Mouse (Mus musculus): ENCODE data around the gene Kcnq1.

DNA sequence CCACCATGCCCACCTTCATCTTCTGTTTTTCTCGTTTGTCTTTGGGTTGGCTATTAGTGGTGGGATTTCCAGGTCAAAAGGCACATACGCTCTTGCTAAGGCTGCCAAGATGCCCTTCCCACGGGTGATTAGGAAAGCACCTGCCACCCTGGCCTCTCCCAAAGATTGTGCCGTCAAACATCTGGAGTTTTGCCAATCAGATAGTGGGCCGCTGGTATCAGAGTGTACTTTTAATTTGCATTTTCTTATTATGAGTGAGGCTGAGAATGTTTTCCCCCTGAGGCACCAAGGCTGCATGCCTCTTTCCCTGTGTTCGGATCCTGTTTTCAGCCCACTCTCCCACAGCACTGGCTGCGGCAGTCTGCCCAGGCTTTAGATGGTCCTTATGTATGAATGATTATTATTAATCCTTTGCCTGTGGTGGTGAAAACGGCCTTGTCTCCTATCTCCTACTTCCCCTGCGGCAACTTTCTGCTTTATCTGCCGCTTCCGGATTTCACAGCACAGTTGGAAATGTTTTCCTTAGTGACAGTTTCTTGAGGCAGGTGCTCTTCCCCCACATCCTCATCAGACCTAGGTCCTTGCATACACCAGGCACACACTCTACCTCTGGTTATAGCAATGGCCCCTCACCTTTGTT lies 784 bp upstream of the Kcnq1 start:
- TF ChIP-seq MAFK (IDR thresholded peaks at IDR 0.05; ENCODE audit: insufficient read depth, low read depth, low read length) (no peak), ZNF384 (IDR thresholded peaks at IDR 0.05; ENCODE audit: low read depth, low read length) (no peak)

Measured in ES-E14 (cell line).